Mouse (Mus musculus) hindlimb bud, embryonic 11.5 days (tissue): ENCODE data around the gene Eif3l.

ENCODE experiments used
- DNase-seq: peaks from one replicate; pipeline ENCODE4 v3.0.0-alpha.2; 2012; ENCODE audit warnings: low read depth, low spot score; ENCODE audit errors: extremely low spot score

The Eif3l gene

DNA sequence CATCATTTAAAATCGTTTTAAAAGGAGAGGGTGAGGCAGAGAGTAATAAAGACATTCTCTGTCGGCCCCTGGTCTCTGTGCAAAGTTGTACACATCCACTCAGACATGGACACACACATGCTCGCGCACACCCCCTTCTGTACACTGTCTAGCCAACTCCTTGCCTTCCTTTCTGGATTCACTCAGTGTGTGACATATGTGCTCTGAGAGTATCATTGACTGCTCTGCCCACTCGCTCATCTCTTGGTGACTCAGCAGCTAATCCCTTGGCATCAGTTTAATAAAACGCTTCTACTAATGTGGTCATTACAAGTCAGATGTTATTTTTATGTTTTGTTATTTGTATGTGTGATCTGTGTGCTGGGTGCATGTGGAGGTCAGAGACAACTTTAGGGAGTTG is 17.3 kb downstream of the Eif3l start:
- no peak for DNase-seq

DNA sequence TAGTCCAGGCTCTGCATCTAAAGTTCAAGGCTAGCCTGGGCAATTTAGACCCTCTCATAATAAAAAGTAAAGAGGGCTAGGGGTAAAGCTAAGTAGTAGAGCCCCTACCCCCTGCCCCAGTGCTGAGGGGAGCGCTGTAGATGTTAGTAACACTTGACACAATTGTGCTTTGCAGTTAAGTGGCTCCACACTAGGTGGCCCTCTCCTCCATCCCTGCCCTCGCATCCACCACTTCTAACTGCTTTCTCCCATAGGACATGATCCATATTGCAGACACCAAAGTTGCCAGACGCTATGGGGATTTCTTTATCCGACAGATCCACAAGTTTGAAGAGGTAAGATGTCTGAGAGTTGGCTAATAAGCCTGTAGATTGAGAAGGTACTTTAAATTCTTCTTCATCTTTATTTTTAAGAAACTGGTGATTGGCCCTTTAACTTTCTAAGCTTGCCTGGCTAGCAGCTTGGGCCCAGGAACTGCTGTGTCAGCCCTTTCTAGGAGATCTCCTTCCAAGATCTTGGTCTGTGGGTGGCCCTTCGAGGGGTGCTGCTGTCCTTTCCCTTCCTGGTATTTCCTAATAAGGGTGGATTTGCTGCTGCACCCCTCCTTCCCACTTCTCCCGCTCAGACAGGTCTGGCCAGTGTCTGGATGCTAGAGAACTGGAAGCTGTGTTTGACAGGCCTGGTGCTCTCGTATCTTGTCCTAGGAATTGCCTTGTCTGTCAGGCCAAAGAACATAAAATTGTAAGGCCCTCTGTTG is 18.3 kb downstream of the Eif3l start:
- DNase-seq: no peak

DNA sequence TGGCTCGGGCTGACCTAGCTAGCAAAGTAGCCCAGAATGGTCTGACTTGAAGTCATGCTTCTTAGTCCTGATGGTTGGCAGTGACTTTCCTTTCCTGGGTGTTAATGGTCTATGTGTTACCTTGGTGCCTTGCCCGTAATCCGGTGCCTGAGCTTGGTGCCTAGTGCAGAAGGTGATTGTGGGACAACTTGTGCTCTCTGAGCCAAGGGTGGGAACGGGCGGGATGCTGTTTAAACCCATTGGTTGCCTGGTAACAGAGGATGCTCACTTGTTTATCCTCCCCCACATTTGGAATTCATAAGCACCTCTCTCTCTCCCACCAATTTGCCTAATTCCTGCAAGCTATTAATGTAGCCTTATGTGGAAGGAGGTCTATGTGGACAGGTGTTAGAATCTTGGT is 20.5 kb downstream of the Eif3l start:
- no peak for DNase-seq

DNA sequence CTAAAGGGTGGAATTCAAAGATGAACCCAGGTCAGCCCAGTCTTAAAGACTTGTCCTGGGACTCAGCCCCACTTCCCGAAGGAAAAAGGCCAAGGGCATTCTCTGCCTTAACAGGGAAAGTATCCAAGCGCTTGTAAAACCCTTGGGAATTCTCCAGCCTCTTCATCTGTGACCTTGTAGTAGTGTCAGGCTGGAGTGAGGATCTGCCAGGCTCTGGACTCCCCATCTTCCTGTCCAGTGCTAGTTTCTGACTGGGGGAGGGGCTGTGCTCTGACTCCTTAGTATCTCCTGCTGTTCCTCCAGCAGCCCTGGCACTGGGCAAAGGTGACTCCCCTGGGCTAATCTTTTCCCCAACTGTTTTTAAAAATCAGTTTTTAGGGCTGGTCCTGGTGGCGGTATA is 21.6 kb downstream of the Eif3l start:
- no peak for DNase-seq

DNA sequence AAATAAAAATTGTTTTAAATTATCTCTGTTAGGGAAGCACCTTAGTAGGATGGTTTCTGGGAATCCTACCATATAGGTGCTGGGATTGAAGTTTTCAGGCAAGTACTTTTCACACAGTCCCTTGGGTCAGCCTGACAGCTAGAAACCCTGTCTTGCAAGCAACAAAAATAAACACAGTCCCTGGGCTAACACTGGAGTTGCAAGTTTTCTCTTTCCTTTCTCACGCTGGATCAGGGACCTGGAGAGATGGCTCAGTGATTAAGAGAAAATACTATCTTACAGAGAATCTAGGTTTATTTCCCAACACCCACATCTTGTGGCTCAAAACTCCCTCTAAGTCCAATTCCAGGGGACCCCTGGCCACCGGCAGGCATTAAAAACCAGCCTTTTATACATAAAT is 22.2 kb downstream of the Eif3l start:
- no peak for DNase-seq

DNA sequence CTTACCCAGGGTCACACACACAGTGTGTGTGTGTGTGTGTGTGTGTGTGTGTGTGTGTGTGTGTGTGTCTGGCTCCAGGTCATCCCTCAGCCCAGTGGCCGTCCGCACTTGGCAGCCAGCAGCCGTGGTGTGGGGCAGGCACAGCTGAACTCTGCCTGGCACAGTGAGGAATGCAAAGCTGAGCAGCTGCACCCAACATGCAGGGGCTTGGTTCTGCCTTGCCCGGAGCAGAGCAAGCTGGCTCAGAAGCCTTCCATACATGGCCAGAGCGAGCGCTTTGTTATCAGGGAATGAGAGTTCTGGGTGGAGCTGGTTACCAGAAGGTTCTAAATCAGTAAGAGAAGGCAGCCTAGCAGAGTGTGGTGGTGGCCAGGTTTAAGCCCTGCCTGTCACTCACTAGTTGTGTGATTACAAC is 22.6 kb downstream of the Eif3l start:
- DNase-seq: no peak

DNA sequence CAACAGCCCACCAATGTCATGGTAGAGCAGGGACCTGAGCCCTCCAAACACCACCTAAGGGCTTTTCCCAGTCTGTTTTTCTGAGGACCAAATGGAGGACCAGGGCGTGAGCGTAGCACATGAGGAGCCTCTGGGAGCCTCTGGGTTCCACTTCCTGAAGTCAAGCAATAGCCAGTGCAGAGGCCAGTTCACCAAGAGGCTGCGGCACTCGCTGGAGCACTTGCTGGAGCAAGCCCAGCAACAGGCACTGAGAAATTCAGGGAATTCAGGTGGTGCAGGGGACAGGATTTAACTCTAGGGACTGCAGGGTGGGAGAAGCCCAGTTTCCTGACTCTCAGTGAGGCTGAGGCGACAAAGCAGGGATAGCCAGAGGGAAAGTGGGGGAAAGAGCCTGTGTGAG is 23.2 kb downstream of the Eif3l start:
- no peak for DNase-seq

DNA sequence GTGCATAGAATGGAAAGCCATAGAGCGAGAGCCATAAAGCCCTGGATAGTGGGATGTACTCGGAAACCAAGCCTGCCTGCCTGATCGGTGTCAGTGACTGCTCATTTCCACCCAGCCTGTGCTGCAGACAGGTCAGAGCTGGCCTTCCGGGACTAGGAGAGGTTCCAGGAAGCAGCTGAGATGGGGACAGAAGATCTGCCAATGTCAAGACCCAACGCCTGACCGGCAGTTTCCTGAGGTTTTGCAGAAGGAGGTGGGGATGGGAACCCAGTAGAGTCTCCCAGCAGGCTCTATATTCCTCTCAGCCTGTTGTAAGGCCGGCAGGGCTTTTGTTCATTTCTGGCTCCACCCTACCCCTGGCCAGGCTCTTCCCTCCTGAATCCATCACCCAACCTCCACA is 23.9 kb downstream of the Eif3l start:
- DNase-seq: no peak

DNA sequence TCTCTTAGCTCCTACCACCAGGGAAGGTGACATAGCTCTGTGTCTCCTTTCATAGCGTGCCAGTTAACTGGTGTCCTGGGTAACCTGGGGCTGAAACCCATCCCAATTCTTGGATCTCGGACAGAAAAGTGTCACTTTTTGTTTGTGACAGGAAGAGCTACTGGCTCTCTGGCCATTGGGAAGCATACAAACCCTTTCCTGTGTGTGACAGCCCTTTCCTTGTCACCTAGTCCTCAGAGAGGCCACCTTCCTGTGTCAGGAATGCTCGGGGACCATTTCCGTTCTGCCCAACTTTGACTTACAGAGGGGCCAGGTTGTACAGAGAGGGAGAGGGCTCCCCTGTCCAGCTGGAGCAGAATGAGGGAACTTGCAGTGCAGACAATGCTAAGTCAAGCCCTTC is 24.5 kb downstream of the Eif3l start:
- no peak for DNase-seq

DNA sequence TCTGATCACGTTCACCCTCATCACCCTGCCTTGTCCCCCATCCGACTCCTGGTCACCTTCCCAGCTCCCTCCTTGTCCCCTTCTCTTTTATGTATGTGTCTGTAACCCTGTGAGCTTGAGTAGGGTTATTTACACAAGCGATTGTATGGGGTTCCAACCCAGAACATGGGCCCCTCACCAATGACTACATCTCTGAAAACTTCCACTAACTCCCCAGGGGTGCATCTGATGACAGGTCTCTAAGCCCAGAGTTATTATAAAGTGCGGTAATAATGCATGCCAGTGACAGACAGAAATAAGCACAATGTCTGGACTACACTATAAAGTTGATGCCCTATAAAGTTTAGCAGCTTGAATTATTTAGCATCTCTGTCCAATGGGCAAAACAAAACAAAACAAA is 25.4 kb downstream of the Eif3l start:
- DNase-seq: no peak

DNA sequence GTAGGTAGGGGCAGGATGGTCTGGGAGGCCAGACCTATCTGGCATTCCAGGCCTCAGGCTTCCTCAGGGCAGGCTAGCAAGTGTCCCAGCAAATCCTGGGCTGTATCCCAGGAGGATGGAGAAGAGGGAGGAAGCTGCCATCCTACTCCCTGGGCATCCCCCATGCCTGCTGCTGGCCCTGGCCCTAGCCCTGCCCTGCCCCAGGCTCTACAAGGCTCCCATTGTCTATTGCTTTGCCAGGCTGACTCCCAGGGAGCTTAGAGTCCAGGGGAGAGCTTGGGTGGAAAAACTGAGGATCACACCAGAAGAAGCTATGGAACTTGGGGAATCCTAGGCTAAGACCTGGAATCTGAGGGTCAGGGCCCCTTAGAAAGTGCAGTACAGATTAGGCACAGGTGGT is 26.6 kb downstream of the Eif3l start:
- no peak for DNase-seq

DNA sequence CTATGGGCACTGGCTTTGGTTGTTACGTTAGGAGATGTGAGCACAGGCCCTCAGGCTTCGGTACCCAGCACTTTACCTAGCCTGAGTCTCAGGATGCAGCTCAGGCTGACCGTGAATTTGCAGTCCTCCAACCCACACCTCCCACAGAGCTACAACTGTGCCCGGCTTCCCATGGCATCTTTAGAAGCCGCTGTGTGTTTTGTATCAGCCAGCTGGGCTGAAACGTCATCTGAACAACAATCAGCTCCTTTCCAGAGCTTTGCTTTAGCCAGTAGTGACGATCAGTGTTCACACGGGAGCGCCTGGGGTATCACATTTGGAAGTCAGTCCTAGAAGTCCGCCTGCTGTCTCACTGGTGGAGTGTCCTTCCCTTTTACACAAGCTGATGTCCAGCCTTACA is 28.3 kb downstream of the Eif3l start:
- DNase-seq: no peak

DNA sequence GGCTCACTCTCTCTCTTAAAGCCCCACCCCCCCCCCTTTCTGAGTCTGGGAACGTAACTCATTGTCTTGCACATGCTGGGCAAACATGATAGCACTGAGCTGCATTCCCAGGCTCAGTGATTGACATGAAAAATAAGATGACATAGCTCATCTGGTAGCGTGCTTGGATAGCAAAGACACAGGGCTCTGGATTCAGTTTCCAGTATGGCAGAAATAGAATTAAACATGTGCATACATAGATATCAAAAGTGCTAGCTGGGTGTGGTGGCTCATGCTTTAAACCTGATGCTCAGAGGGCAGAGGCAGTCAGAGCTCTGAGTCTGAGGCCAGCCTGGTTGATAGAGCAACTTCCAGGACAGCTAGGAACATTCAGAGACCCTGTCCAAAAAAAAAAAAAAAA is 30.8 kb downstream of the Eif3l start:
- no peak for DNase-seq

DNA sequence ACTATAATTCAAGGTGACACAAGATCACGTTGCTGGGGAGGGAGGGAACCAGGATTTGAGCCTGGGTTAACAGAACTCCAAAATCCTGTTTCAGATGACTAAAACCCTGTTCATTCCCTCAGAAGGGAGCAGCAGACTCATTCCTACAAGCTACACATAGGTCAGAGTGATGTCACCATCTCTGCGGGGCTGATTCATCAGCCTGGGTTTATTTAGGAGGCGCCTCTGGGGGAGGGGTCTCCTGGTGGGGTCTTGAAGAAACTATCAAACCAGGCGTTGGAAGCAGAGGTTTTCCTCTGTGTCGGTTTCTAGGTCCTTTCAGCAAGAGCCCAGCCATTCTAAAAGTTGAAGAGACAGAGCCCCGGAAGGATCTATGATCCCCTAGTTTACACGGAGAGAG is 33.0 kb downstream of the Eif3l start:
- DNase-seq: no peak

DNA sequence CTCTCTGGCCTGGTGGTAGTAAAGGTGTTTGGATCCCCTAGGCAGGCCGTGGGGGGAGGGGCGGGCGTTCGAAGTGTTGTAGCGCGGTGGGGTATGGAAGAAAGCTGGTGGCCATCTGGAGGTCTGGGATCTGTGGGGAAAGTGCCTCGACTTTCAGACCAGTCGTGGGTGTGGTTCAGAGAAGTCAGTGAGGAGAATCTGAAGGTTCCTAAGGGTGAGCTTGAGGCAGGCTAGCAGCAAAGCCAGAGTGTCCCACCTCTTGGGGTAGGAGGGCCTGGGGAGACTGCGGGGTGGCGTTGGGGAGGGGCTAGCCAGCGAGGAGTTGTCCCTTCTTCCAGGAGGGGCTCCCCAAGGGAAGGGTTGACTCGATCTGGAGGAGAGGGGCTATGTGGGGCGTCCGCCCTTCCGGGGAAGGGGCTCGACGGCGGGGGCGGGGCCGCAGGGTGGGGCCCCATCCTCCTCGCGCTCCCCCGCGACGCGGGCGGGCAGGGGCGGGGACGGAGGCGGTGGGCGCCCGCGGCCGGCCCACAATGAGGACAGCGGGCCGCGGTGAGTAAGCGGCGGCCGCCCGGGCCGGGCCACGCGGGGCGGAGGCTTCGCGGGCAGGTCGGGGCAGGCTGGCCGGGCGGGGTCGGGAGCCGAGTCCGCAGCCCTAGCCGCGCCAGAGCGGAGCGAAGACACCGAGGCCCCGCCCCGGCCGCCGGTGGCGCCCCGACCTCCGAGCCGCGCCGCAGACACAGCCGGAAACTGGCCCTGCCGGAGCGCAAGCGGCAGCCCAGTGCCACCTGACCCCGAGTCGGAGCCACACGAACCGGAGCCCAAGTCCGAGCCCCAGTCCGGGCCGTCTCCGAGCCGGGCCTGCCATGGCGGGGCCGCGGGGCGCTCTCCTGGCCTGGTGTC is 33.7 kb downstream of the Eif3l start, which contains the start of gene Micall1:
Gene Micall1, plus strand, starts transcription at position 478 of the 900 bp plus-strand sequence.
- DNase-seq: peak; percentile 47

DNA sequence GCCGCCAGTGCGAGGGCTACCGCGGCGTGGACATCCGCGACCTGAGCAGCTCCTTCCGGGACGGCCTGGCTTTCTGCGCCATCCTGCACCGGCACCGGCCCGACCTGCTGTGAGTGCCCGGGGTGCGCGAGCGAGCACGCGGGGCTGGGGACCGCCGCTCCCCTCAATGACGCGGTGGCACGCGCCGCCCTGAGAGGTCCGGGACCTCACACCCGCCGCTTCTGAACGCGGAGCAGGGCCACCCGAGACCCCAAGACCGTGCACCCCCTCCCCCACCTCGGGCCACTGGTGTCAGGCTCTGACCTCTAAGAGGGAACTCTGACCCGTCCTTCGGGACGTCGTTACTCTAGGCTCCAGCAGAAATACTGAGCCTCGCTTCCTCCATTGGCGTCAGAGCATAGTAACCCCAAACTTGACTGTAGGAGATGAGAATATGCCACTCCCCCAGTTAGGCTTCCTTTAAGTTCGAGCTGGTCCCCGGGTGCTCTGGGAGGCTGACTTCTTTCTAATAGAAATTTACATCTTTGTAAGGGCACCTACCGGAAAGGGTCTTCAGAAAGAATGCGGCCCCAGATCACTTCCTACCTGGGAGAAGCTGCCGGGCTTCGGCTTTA is 34.4 kb downstream of the Eif3l start:
- no peak for DNase-seq

DNA sequence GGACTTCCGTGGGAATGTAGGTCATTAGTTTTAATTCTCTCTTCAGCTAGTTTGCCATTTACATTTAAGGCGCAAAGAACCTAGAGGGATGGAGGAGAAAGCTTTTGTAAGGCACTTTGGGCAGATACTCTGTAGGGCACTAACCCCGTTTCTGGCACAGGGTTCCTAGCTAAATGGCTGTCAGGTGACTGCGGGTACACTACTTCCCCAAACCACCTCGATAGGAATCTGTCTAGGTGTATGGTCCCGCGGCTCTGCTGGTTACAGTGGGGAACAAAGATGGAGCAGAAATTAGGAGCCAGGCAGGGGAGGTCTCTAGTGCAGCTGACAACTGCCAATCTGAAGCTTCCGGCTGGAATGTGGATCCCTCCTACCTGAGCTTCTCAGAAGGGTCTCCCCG is 35.1 kb downstream of the Eif3l start:
- no peak for DNase-seq

DNA sequence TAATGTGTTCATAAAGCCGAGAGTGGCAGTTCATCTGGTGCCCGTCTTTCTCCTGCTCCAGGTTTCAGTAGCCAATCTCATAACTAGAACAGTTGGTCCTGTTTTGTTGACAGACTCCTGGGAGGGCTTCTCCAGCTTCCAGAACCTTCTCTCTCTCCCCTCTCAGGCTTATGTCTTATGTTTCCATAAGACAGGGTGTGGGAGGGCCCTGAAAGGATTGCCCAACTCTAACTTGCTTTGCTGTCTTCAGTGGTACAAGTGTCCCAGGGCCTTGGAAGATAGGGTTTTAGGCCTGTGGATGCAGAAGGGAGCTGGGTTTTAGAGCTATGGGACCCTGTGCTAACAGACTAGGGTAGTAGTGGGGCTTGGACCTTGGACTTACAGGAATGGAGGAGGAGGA is 35.5 kb downstream of the Eif3l start:
- DNase-seq: no peak

DNA sequence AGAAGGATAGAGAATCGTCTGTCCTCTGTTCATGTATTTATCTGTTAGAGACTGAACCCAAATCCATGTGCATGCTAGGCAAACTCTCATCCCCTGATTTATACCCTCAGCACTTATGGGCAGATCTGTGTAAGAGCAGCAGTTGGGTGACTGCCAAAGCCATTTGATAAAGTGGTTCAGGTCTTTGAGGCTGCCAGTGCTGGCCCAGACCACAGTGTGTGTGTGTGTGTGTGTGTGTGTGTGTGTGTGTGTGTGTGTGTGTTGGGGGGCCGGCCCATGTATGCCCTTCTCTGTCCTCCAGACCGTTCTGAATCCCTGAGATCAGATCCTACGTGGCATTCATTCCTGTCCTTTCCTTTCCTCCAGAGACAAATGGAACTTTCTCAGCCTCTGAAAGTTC is 36.8 kb downstream of the Eif3l start:
- DNase-seq: no peak

DNA sequence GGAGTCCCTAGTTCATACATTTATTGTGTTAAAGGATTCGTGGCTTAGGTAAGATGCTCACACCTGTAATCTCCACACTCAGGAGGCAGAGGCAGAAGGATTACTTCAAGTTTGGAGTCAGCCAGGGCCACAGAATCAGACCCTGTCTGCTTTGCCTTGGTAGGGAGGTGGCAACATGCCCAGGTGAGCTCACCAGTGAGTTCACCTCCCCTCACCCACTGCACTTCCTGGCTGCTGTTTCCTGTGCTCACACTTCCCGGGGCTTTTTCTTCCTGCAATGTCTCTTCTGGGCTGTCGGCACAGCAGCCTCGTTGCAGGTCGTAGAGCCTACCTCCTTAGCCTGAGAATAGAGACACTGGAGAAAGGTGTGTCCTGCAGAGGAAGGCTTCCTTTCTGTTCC is 40.3 kb downstream of the Eif3l start:
- no peak for DNase-seq

DNA sequence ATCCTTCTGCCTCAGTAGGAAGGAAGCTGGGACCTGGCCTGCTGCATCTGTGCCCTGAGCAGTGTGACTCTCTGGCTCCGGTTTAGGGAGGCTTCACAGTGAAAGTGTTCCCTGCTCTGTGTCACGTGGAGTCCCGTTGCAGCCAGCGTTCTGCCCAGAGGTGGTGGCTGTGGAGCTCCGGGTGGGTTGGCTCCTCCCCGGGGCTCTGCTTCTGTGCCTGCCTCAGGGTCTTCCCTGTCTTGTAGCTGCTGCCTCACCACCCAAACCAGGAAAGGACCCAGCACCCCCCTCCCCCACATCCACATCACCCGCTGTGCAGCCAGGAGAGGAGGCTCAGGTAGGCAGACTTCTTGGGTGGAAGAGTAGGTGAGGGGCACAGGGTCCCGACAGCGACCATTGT is 44.5 kb downstream of the Eif3l start:
- no peak for DNase-seq

DNA sequence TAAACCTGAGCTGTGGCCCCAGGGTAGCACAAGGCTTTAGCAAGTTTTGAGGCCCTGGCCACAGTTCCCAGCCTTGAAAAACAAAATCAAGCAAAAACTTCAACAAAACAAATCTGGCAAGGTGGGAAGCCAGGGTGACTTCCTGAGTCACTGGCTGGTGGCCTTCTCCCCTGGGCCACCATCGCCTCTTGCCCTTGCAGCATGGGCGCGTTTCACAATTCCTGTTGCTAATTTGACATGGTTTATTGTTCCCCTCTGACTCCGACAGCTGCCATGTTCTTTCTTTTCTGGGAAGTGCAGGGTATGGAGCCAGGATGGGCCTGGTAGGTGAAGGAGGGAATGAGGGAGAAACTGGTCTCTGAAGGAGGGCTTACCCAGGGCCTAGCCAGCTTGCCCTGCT is 47.1 kb downstream of the Eif3l start:
- DNase-seq: no peak
